Mouse (Mus musculus): ENCODE measurements around the gene Pde4d. TPM values are rescaled to one million over a fixed set of nuclear protein-coding genes. Genes with fewer than 3 reads are reported as not detected.

Gene Pde4d
- total RNA-seq, 2 experiments from 2014 or later, result 33.5 to 49.8 TPM

DNA sequence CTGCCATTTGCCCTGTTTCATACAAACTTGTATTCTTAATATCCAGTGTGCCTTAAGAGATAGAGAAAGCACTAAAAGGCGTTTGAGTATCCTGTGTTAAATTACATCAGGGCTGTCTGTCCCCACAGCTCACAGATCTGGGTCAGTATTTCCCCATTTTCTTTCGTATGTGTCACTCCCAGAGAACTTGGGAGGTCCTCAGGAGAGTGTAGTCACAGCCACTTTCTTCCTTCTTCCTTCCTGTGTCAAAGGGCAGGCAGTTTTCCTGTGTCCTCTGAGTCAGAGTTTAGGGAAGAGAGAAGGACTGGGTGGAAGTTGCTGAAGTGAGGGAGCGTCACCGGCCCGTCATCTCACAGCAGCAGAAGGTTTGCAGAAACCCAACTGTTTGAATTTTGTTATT lies 103.2 kb downstream of the Pde4d start:
- ATAC-seq (replicated peaks; ENCODE audit: poor library complexity, severe bottlenecking), result peak; percentile 97

DNA sequence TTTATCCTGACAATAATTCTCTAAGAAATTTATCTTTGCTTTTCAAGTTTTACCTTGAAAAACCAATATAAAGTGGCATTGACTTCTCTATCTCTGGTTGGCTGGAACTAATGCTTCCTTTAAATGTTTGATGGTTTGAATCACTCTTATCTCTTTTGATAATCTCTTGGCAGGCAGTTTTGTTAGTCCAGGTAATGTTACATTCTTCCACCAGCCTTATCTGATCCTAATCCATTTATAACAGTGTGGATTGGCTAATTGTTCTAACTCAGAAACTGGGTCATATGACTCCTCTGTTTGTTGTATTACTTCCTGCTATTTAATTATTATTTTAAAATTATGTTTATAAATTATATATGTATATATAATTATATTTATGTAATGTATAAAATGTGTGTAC lies 105.2 kb downstream of the Pde4d start:
- ATAC-seq (replicated peaks; ENCODE audit: poor library complexity, severe bottlenecking), result no peak

DNA sequence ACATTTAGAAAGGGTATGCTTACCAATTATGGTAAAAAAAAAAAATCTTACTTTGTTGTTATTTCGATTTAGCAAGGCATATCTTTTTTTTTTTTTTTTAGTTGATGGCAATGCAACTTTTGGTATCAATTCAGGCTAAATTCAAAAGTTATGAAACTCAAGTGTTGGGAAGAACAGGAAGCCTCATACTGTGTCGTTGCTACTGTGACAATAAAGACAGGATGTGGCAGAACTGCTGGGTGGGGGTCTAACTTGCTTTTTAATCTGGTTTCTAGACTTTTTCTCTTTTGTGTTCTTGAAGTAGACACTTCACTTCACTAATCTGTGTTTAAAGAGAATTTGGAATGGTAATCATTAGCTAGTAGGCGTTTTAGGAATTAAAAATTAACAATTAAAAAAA lies 147.2 kb downstream of the Pde4d start:
- ATAC-seq (replicated peaks; ENCODE audit: poor library complexity, severe bottlenecking), result peak; percentile 53; the same call in 1 of the 2 replicates

DNA sequence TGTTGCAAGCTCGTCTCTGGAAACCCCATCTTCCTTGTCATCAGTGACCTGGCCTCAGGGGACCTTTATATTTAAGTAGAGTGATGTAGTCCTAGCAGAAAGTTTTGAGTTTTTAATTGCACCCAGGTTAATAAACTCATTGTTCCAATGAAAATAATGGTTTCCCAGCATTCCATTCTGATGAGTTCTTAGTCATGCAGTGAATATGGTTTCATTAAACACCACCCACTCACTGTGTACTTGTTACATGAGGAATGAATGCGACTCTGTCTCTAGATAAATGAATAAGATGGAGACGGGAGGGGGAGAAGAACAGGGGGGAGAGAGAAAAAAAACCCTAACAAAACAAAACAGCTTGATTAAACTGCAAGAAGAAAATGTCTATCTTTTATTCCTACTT lies 148.9 kb downstream of the Pde4d start:
- no peak for ATAC-seq (replicated peaks; ENCODE audit: poor library complexity, severe bottlenecking)

DNA sequence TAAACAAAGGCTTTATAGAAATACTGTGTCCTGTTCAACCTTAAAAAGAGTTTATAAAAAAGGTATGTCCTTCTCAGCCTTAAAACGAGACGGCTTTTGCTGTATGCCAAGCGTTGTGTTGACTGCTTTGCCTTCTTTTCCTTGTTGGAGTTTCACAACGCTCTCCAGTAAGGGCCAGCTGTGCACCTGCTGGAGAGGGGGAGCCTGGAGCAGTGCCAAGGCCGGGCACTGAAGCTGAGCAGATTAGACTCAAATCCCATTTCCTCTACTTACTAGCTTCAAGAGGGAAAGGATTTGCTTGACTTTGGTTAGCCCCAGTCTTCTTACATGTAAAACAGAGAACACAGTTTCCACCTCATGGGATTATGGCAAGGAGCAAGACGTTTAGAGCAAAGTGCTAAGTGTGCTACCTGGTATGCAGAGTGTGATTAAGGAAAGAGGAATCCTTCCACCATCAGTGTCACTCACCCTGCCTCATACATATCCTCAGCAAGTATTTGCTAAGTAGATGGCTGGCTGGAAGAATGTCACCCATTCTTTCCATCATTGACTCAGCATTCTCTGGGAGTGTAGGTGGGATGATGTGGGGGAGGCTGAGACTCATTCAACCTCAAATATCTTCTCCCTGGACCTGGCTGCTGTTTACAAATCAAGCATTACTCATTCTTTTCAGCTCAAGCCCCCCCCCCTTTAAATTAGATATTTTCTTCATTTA lies 149.6 kb downstream of the Pde4d start:
- no peak for ATAC-seq (replicated peaks; ENCODE audit: poor library complexity, severe bottlenecking)

DNA sequence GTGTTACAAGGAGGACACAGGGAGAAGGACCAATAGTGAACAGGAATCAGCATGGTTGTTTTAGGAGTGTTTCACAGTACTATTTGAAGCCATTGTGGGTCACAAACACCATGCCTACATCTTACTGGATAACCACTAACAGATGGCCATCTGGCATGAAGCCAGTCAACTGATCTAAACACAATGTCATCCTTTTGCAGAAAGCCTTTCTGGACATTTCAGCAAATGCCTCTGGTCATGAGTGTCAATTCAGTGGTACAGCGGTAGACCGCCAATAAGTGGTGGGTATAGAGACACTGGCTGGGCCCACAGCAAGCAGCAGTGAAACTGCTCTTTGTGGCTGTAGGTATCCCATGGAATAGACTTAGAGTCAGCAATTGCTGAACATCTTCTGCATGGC lies 151.3 kb downstream of the Pde4d start:
- ATAC-seq (replicated peaks; ENCODE audit: poor library complexity, severe bottlenecking), result no peak

DNA sequence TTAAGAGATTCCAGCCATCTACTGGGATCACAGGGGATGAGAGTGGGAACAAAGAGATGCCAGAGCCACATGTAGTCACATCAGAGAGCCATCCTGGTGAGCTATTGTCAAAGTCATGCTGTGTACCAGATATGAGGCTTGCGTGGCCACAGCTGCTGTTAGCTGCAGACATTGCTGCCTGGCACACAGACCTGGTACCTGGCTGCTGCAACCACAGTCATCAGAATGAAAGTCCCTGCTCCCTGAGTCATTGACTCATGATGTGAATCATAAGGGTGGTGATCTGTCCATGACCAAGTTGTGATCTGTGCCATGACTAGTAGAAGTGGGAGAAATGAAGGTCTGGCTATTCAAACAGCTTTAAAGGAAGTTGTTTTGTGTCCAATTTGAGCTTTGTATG lies 153.8 kb downstream of the Pde4d start:
- ATAC-seq (replicated peaks; ENCODE audit: poor library complexity, severe bottlenecking), result no peak

DNA sequence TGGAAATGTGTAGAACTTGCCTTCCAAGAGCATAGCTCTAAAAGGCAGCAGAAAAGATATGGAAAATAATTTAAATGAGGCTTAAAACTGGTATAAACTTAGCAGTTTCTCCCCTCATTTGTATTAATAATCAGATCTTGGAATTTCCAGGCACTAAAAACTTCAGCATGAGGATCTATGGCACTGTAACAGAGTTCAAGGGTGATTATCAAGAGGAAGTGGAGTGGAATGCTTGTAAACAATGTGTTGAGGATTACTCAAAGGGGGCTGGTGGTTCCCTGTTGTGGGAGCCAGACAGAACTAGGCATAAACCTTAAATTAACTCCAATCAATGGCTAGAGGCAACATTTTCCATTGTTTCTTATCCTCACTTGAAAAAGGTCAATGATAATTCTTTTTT lies 154.5 kb downstream of the Pde4d start:
- ATAC-seq (replicated peaks; ENCODE audit: poor library complexity, severe bottlenecking), result no peak

DNA sequence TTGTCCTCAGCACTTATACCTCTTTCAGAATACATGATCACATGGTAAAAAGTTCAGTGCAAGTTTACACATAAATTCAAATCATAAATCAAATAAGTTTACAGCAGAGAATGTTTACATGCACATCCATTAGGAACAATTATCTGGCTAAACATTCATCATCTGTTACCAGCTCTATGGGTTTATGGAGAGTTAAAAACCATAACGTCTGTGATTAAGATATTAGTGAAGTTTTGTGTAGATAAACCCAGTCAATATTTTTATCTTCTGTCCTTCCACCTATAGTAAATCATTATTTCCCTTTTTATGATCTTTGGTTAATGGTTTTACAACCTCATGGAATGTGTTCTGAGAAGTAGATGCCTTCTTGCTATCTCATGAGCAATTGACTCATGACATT lies 168.5 kb downstream of the Pde4d start:
- ATAC-seq (replicated peaks; ENCODE audit: poor library complexity, severe bottlenecking), result no peak

DNA sequence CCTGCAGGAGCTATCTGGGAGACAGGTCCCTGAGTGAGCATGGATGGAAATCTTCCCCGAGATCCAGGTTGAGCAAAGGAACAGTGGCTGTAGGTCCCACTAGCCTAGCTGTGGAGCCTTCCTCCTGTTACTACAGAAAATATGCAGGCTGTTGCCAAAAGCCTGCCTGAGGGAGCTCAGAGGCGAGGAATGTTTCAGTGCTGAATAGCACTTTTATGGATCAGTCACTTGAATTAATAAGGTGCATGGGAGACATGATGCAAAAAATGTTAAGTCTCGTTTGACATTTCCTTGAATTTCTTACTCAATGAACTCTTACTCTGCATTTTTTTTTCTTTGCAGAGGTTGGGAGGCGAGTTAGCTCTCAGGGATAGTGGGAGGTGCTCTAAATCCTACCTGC lies 172.9 kb downstream of the Pde4d start:
- no peak for ATAC-seq (replicated peaks; ENCODE audit: poor library complexity, severe bottlenecking)

DNA sequence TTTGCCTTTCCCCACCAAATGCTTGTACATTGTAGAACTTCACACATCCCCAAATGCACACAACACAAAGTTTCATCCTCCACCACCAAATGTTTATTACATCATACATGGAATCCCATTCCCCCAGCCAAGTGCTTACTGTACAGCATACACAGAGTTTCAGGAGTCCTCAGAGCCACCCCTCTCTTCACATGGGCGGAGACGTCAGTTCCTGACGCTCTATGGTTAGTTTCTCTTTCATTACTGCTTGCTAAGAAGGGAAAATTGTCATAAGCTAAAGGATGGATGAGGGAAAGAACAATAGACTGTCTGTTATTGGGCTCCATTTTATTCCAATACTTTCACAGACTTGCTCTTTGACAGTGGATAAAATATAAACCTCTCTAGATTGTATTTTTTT lies 174.2 kb downstream of the Pde4d start:
- ATAC-seq (replicated peaks; ENCODE audit: poor library complexity, severe bottlenecking), result peak; percentile 59

DNA sequence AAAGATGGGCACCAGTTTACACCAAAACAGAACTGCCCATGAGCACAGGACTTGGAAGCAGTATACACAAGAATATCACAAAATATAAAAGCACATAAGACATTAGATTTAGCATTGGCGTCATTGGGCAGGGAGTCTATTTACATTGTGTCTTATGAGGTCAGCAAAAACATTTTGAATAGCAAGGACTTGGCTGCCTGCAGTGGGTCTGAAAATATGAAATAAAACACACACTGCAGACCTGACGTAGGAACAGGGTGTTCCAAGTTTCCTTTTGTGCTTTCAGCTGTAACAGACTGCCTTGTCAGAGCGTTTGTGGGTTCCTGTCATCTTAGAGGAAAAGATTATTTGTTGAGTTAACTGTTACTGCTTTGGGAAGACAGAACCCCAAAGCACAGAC lies 176.4 kb downstream of the Pde4d start:
- ATAC-seq (replicated peaks; ENCODE audit: poor library complexity, severe bottlenecking), result no peak

DNA sequence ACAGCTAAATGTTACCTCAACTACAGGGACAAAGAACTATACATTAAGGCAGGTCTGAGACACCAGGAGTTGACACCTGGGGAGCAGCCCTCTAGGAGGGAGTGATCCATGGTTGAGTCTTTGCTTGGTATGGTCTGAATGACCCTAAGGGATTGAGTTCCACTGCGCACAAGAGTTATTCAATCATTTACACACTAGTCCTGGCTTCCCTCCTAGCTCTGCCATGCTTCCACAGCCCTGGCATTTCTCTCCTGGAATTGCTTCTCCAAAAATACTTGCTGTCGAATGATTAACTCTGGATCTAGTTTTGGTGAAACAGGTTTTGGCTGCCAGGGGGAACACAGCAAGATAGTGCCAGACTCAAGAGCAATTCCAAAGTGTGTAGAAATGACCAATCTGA lies 178.8 kb downstream of the Pde4d start:
- ATAC-seq (replicated peaks; ENCODE audit: poor library complexity, severe bottlenecking), result no peak

DNA sequence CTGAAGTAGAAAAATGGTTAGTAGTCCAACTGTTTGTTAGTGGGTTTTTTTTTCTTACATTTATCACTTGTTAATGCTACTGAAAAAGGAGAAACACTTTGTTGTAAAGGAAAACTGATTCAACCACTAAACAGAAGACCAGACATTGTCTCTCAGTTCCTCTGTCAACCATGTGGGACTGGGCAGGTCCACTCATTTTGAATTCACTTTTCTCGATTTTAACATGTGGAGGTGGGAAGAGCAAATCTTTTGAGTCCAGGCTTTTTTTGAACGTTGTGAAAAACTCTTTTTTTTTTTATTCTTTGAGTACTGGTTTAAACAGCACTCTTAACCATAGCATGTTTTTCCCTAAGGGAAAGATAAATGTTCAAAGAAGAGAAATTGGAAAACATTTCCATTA lies 180.8 kb downstream of the Pde4d start:
- no peak for ATAC-seq (replicated peaks; ENCODE audit: poor library complexity, severe bottlenecking)

DNA sequence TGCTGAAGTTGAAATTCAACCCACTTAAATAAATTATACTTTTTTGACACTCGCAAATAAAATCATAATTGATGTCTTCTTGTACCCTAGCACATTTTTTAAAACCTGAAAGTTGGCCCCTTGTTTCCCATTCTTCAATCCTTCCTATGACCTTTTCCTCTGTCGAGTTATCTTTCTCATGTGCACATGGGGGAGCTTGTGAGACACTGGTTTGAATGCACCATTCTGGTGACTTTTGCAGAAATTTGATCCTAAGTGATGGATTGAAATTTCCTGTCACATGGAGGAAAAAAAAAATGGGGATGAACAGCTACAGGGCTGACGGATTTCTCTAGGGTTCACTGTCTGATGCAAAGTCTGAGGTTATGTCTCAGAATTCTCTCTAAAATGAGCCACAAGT lies 181.5 kb downstream of the Pde4d start:
- no peak for ATAC-seq (replicated peaks; ENCODE audit: poor library complexity, severe bottlenecking)

DNA sequence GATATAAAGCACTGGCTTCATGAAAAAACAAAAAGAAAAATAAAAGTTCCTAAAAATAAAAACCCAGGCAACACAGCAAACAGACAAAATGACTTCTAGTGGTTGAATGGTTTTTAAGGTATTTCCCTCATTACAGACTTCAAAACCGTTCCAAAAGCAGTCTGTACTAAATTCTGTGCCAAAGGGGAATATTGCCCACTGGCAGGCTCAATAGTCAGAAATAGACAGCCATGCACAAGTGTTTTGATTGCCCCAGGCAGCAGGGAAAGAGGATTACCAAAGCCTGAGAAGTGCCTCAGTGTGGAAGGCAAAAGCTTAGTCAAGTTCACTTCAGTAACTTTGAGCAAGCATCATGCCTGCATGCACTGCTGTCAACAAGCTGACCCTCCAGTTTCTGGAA lies 186.8 kb downstream of the Pde4d start:
- no peak for ATAC-seq (replicated peaks; ENCODE audit: poor library complexity, severe bottlenecking)

DNA sequence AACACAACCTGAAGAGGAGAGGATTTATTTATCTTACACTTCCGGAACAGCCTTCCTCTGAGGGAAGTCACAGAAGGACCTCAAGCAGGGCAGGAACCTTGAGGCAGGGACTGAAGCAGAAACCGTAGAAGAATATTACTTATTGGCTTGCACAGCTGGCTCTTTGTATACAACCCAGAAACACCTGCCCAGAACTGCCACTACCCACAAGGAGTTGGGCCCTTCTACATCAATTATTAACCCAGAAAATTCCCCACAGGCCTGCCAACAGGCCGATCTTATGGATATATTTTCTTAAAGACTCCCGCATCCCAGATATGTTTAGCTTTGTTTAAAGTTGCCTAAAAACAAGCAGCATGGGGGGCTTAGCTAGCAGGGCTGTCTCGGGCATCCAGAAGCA lies 192.5 kb downstream of the Pde4d start:
- no peak for ATAC-seq (replicated peaks; ENCODE audit: poor library complexity, severe bottlenecking)

DNA sequence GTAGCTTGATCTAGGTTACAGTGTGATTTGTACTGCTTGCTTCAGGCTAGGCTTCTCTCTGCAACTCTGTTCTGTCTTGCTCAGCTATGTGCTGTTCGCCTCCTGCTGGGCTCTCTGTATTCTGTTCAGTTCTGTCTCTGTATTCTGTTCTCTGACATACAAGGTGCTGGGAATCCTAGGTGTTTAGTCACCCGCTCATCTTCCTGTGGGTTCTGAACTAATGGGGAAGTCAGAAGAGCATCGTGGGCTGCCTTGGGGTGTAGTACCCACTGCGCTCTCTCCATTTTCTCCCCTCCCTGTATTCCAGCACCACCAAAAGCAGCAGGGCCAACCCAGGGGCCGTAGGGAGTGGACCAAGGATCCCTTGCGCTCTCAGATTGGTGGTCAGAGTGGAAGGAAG lies 197.1 kb downstream of the Pde4d start:
- peak; percentile 69 for ATAC-seq (replicated peaks; ENCODE audit: poor library complexity, severe bottlenecking)

DNA sequence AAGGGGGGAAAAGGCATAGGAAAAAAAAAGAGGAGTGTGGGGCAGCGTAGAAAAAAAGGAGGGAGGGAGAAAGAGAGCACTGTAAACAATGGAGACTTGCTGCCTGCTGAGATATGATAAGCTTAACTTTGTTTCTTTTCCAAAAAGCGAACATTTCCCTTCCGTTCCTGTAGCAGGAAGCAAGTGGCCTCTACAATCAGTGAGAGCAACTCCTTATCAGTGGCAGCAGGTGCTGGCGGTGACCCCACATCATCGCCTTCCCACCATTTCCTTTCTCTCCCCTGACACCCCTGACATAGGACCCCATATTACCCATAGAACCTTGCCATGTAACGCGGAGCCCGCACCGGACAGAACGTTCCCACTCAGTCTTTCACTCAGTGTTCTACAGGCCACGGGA lies 197.5 kb downstream of the Pde4d start:
- ATAC-seq (replicated peaks; ENCODE audit: poor library complexity, severe bottlenecking), result peak; percentile 7; the same call in 1 of the 2 replicates

DNA sequence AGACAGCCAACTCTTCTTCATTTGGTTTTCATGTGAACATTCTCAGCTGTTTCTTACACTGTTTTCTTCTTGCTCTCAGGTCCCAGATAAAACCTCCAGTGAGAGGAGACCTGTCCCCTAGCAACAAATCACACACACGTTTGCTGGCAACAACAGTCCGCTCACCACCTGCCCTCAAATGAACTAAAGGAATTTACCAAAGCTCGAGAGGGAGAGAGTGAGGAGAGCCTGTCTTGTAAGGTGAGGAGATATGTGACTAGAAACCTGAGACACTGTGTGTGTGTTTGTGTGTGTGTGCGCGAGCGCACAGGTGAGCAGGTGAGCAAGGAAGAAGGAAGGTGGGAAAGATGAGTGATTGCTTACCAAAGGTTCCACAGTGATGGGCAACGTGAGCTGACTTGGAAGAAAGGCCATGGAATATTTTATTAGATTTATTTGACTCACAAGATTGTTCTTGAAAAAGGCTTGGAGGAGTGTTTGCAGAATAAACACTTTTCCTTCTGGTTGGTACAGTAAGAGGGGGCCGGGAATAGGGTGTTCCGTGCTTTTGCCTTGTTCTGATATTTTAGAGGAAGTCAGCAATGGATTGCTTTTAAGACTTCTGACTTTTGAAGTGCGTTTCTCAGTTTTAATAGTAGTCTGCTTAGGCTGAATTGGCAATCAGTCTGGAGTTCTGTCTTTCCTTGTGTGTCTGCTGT lies 204.4 kb downstream of the Pde4d start:
- ATAC-seq (replicated peaks; ENCODE audit: poor library complexity, severe bottlenecking), result no peak

DNA sequence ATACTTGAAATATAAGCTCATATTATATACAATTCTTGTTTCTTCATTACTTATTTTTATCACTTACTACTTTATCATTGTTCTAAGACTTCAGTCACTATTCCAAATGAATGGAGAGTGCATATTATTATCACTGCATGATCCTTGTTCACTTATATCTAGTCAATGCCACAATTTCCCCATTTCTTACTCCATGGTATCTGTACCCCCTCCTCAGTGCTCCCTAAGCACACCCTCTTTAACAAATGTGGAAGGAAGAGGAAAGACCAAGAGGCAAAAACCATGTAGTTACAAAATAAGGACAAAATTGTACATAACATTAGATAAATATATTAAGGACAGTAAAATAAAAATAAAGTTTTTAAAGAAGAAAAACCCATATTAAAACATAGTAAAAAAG lies 216.8 kb downstream of the Pde4d start:
- ATAC-seq (replicated peaks; ENCODE audit: poor library complexity, severe bottlenecking), result peak; percentile 78; the same call in 1 of the 2 replicates

DNA sequence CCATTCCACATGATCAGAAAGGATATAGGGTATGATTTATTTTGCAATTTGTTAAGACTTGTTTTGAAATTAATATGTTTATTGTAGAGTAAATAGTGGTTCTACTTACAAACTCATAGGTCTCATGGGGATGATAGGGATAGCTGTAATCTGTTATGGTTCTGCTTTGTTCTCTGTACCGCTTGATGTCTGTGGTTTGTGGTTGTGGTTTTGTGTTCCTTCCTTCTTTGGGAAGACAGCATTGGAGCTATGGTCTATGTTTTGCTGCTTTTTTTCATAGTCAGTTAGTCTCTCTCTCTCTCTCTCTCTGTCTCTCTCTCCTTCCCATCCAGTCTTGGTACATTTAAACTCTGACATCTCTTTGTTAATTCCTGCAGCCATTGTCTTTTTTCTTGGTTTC lies 217.3 kb downstream of the Pde4d start:
- ATAC-seq (replicated peaks; ENCODE audit: poor library complexity, severe bottlenecking), result peak; percentile 100

All from granulocyte monocyte progenitor cell, adult 5-6 weeks (primary cell).